Mouse (Mus musculus): ENCODE data around the gene Wsb1. TPM values are rescaled to one million over a fixed set of nuclear protein-coding genes. Genes with fewer than 3 reads are reported as not detected.

Wsb1 gene
- total and polyA plus RNA-seq, 3 experiments, result 48.8 to 90.9 (median 57.0) TPM

DNA sequence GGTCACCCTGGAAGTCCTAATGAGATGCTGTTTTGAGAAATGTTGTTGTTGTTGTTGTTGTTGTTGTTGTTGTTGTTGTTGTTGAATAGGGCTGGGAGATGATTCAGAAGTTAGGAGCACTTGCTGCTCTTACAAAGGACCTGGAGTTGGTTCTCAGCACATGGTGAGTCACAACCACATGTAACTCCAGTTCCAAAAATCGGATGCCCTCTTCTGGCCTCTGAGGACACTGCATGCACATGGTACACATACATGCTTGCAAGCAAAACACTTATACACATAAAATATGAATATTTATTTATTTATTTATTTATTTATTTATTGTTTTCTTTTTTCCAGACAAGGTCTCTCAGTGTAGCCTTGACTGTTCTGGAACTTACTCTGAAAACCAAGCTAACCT is 36.4 kb downstream of the Wsb1 start:
- Histone ChIP-seq H3K9ac (ENCODE audit: control insufficient read depth, low read depth, low read length, poor library complexity, severe bottlenecking) (no peak overlapping the region), H3K4me1 (ENCODE audit: control insufficient read depth in 1 of 2, insufficient read depth in 2 of 2, low read length in 2 of 2) (peaks cover 0 to 12% of the 10 kb centered on the region in 2 experiments; a peak in 2 of 4 replicates), H3K27me3 (ENCODE audit: control insufficient read depth in 1 of 2, insufficient read depth in 2 of 2, low read length in 2 of 2) (no peaks in the 10 kb centered on the region), H3K27ac (ENCODE audit: control insufficient read depth, low read depth, low read length) (no peak overlapping the region), H3K79me2 (ENCODE audit: control insufficient read depth, insufficient read depth, low read length, poor library complexity) (no peaks in the 10 kb centered on the region), H3K36me3 (ENCODE audit: control insufficient read depth in 1 of 2, insufficient read depth in 2 of 2, low read length in 2 of 2) (peaks cover 0 to 4% of the 10 kb centered on the region in 2 experiments; a peak in 2 of 4 replicates), H3K4me3 (ENCODE audit: control insufficient read depth in 1 of 2, insufficient read depth in 1 of 2, low read depth in 2 of 2, low read length in 2 of 2) (no peak overlapping the region), H3K9me3 (replicated peaks; ENCODE audit: insufficient read depth, low read length) (no peaks in the 10 kb centered on the region)
- peak; percentile 75 for DNase-seq (ENCODE audit: low read depth, low spot score)
- TF ChIP-seq MEF2A (IDR thresholded peaks at IDR 0.05; ENCODE audit: extremely low read depth, insufficient replicate concordance, low read depth, low read length, poor library complexity, severe bottlenecking), result no peak
- TF ChIP-seq KAT2A (conservative IDR thresholded peaks at IDR 0.05; ENCODE audit: low read depth, low read length), result no peak
- no peak for TF ChIP-seq USF2 (IDR thresholded peaks at IDR 0.05; ENCODE audit: borderline replicate concordance in 1 of 2, insufficient read depth in 1 of 2, low read depth in 1 of 2, low read length in 2 of 2)
- TF ChIP-seq ZMIZ1 (IDR thresholded peaks at IDR 0.05; ENCODE audit: low read depth, low read length), result no peak
- TF ChIP-seq RCOR1 (IDR thresholded peaks at IDR 0.05; ENCODE audit: low read depth, low read length), result no peak
- peak; percentile 18; the same call in 1 of the 2 replicates for TF ChIP-seq ZC3H11A (IDR thresholded peaks at IDR 0.05; ENCODE audit: low read depth, low read length)
- peak; percentile 36; the same call in 1 of the 2 replicates for TF ChIP-seq MAX (IDR thresholded peaks at IDR 0.05; ENCODE audit: low read length)
- TF ChIP-seq GATA1 (IDR thresholded peaks at IDR 0.05; ENCODE audit: low read depth, low read length), result no peak
- no peak for TF ChIP-seq BHLHE40 (IDR thresholded peaks at IDR 0.05; ENCODE audit: borderline replicate concordance, low read depth, low read length)
- no peak for TF ChIP-seq ETS1 (IDR thresholded peaks at IDR 0.05; ENCODE audit: low read depth, low read length)
- TF ChIP-seq NELFE (IDR thresholded peaks at IDR 0.05; ENCODE audit: low read depth, low read length), result no peak
- TF ChIP-seq UBTF (IDR thresholded peaks at IDR 0.05; ENCODE audit: borderline replicate concordance, insufficient read depth, low read depth, low read length), result no peak
- TF ChIP-seq CTCF (IDR thresholded peaks at IDR 0.05 in 2 of 3, conservative IDR thresholded peaks at IDR 0.05 in 1 of 3; ENCODE audit: control insufficient read depth in 1 of 3, insufficient read depth in 1 of 3, low read depth in 2 of 3, low read length in 3 of 3, poor library complexity in 1 of 3, severe bottlenecking in 1 of 3), result peak; percentile 38 to 48 (median 38)
- TF ChIP-seq POLR2AphosphoS2 (IDR thresholded peaks at IDR 0.05; ENCODE audit: low read length), result no peak
- no peak for TF ChIP-seq ELF1 (IDR thresholded peaks at IDR 0.05; ENCODE audit: low read depth, low read length)
- TF ChIP-seq TCF12 (IDR thresholded peaks at IDR 0.05; ENCODE audit: low read depth, low read length), result no peak
- TF ChIP-seq MXI1 (IDR thresholded peaks at IDR 0.05; ENCODE audit: low read depth, low read length), result no peak
- no peak for TF ChIP-seq JUND (IDR thresholded peaks at IDR 0.05; ENCODE audit: low read depth, low read length)
- TF ChIP-seq EP300 (IDR thresholded peaks at IDR 0.05; ENCODE audit: low read depth in 1 of 2, low read length in 2 of 2), result no peak
- no peak for TF ChIP-seq TBP (IDR thresholded peaks at IDR 0.05; ENCODE audit: low read depth, low read length)
- TF ChIP-seq CHD2 (IDR thresholded peaks at IDR 0.05; ENCODE audit: low read length), result no peak
- no peak for TF ChIP-seq ZNF384 (IDR thresholded peaks at IDR 0.05; ENCODE audit: low read depth, low read length)
- no peak for TF ChIP-seq CHD1 (IDR thresholded peaks at IDR 0.05; ENCODE audit: low read depth, low read length)
- no peak for TF ChIP-seq TAL1 (IDR thresholded peaks at IDR 0.05; ENCODE audit: low read length)
- no peak for TF ChIP-seq HCFC1 (IDR thresholded peaks at IDR 0.05; ENCODE audit: low read depth, low read length)
- peak; percentile 55 for TF ChIP-seq SMC3 (IDR thresholded peaks at IDR 0.05; ENCODE audit: low read depth, low read length)
- TF ChIP-seq MAFK (IDR thresholded peaks at IDR 0.05; ENCODE audit: borderline replicate concordance, low read depth, low read length), result no peak
- TF ChIP-seq E2F4 (IDR thresholded peaks at IDR 0.05; ENCODE audit: borderline replicate concordance, low read depth, low read length), result no peak
- peak; percentile 92 for TF ChIP-seq MYC (IDR thresholded peaks at IDR 0.05; ENCODE audit: low read depth, low read length)
- no peak for TF ChIP-seq USF1 (IDR thresholded peaks at IDR 0.05; ENCODE audit: low read depth, low read length)
- TF ChIP-seq RAD21 (IDR thresholded peaks at IDR 0.05; ENCODE audit: low read depth, low read length), result peak; percentile 21
- no peak for TF ChIP-seq POLR2A (IDR thresholded peaks at IDR 0.05; ENCODE audit: control insufficient read depth in 1 of 2, insufficient read depth in 1 of 2, low read depth in 1 of 2, low read length in 2 of 2, poor library complexity in 1 of 2)
- no peak for TF ChIP-seq NRF1 (IDR thresholded peaks at IDR 0.05; ENCODE audit: insufficient read depth, low read depth, low read length, poor library complexity, severe bottlenecking)
- no peak for TF ChIP-seq MAZ (IDR thresholded peaks at IDR 0.05; ENCODE audit: low read depth, low read length)
- no peak for TF ChIP-seq ZKSCAN1 (IDR thresholded peaks at IDR 0.05; ENCODE audit: low read depth, low read length)
- no peak for TF ChIP-seq POLR2AphosphoS5 (IDR thresholded peaks at IDR 0.05; ENCODE audit: borderline replicate concordance, low read depth, low read length)
- no peak for TF ChIP-seq GABPA (IDR thresholded peaks at IDR 0.05; ENCODE audit: low read depth, low read length)
- no peak for TF ChIP-seq SIN3A (IDR thresholded peaks at IDR 0.05; ENCODE audit: low read length)

Measured in MEL (cell line).